Mouse (Mus musculus): ENCODE data around the gene Dna2.
"Not testable (repeated sequence)": the region's sequence is repeated elsewhere in the genome, so short reads cannot be mapped to it uniquely, and the experiment has no call there.

Dna2 gene

DNA sequence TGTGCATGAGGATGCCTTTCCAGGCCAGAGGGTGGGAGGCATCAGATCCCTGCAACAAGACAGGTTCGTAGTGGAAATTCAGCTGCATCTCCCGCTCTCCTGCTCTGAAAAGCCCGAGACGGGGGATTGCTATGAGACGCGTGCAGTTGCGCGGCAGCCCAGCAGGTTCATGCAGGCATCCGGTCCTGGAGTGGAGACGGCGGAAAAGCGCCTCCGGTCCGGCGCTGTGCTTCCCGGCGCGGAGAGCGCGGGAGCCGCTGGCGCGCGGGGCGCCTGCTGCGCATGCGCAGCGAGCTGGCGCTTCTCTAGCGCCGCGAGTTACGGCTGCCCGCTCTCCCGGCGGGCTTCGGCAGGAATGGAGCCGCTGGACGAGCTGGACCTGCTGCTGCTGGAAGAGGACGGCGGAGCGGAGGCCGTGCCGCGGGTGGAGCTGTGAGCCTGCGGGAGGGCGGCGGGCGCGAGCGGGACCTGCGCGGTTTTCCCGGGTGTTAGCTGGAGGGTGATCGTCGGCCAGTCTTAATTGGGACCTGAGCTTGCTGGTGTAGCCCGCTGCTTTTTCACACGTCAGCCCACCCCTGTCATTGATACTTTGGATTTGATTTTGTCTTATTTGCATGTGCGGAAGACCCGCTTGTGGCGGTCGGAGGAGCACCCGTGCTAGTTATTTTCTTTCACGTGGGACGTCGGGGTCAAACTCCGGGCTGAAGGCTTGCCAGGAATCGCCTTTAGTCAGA lies at the start of gene Dna2:
Gene Dna2, plus strand, starts transcription at position 289 of the 734 bp plus-strand sequence.
- DNase-seq = peak; percentile 78

DNA sequence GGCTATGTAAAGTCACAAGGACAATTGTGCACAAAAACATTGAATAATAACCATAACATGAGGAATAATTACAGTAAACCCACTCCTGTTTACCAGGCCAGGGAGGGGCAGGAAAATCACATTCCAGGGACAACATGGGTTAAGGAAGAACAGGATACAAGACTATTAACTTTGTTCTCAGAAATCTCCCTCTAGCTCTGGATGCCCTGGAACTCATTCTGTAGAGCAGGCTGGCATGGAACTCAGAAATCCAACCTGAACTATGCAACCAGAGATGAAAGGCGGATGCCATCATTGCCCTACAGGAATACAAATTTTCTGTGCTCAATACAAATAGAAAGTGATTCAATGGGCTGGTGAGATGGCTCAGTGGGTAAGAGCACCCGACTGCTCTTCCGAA lies 49.4 kb upstream of the Dna2 start:
- no peak for DNase-seq

- no peak for DNase-seq
Observed at GRCm38 (mm10) chr10:62898061-62898460, 48.8 kb upstream of the Dna2 start.

- no peak for DNase-seq
Observed at GRCm38 (mm10) chr10:62900144-62900543, 46.7 kb upstream of the Dna2 start.

- no peak for DNase-seq
Observed at GRCm38 (mm10) chr10:62901826-62902225, 45.0 kb upstream of the Dna2 start.

DNA sequence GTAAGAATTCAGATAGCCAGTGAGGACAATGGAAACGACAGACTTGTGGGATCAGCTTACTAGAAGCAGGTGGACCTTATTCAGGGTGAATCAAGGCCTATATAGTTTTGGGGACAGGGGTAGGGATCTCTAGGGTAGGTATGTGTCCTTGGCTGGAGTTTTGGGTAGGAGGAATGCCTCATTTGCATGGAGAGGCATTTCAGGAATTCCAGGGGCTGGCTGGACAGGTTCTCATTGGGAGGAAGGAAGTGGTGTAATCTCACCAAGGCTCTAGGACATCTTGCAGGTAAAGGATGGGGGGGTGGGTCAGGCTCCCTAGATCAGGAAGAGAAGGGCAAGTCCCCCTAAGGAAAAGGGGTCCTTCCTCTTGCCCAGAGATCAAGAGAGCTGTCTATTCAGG lies 44.0 kb upstream of the Dna2 start:
- DNase-seq = no peak

DNA sequence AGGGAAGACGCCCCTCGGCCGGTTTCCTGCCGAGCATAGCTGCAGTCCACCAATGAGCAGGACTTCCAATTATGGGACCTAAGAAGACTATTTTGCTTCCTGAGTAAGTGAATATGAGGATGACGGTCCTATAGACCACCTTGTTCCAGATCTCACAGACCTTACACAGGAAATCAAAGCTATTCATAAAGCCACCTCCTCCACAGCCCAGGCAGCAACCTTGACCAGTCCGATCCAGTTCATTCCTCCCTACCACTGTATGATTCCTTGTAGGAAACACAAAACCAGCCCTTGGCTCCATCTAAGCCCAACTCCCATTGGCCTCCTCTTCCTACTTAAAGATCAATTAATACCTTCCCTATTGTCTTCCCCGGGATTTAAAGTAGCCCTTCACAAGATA lies 40.5 kb upstream of the Dna2 start:
- no peak for DNase-seq

DNA sequence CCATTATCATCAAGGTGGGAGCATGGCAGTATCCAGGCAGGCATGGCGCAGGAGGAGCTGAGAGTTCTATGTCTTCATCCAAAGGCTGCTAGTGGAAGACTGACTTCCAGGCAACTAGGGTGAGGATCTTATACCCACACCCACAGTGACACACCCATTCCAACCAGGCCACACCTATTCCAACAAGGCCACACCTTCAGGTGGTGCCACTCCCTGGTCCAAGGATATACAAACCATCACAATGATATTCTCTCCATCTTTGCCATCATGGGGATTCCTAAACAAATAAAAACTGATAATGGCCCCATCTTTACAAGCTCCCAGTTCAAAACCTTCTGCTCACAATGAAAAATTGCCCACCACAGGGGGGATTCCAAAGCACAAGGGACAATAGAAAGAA lies 37.9 kb upstream of the Dna2 start, which contains the start of gene Tet1:
Gene Tet1, minus strand, starts transcription at position 101 of the 400 bp plus-strand sequence.
- DNase-seq = not testable (repeated sequence)

DNA sequence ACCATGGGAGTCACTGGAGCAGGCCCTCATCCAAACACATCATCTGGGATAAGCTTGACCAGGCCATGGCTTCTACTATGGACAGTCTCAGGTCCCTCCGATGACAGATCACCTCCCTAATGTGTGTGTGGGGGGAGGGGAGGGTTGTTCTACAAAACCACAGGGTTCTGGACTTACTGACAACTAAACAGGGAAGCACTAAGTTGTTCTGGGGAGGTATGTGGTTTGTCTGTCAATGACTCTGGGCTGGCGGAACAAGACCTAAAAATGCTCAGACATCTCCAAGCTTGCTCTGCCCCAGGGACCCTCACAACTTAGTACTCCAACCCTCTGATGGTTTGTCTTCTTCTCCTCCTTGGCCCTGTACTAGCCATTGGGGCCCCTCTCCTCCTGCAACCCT lies 35.7 kb upstream of the Dna2 start:
- no peak for DNase-seq

DNA sequence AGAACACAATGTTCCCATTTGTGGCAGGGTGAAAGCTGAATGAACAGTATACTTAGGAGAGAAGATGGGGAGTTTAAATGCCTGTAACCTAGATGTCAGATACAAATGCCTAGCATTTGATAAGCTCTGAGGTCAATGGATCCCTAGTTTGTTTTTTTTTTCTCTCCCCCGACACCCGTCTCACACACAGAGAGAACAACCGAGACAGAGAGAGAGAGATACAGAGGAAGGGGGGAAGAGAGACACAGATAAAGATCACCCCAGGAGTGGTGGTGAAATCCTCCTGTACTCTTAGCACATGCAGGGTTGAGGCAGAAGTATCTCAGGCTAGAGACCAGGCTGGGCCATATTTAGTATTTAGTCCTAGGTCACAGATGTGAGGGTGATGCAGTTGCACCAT lies 27.8 kb upstream of the Dna2 start:
- no peak for DNase-seq

DNA sequence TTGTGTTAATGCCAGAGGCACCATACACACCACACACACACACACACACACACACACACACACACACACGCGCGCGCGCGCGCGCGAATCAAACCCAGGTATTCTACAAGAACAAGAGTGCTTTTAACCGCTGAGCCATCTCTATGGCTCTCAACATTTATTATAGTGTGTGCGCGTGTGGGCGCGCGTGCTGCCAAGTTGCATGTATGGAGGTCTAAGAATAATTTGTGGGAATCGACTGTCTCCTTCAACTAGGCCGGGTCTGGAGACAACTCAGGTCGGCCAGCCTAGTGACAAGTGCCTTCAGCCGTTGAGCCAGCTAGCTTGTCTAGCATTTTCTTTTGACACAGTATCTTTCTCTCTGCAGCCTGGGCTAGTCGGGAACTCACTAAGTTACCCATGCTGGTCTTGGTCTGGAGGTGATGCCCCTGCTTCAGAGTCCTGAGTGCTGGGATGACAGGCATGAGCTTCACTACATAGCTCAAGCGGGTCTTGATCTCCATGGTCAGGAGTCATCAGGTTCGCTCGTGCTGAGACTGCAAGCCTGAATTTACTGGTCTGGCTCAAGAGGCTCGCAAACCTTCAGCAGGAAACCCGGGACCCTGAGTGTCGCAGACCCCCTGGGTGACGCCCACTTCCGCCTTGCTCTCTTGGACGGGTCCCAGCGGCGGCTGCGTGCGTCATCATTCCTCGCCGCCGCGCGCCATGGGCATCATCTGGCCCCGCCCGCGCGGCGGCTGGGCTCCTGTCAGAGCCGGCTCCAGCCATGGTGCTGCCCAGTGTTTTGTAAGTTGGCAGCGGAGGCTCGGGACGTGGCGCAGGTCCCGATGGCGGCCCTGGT lies 26.7 kb upstream of the Dna2 start, which contains the start of gene Slc25a16:
Gene Slc25a16, plus strand, starts transcription at position 709 of the 841 bp plus-strand sequence.
- peak; percentile 93 for DNase-seq

DNA sequence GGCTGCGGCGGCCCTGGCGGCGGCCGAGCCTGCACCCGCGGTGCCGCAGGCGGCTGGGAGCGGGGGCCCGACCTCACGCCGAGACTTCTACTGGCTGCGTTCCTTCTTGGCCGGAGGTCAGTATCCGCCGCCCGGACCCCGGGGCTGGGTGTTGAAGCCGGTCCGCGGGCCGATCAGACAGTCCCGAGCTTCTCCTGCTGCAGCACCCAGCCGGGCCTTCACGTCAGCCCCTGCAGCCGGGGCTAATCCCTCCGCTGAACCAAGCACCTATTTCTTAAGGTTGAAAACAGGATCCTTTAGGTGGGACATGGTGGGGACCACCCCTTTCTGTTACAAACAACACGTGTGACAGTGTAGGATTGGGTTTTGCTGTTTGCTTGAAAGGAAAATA lies 26.1 kb upstream of the Dna2 start:
- no peak for DNase-seq

GRCm38 (mm10) chr10:62924096-62924635 lies 22.7 kb upstream of the Dna2 start:
- no peak for DNase-seq

- no peak for DNase-seq
Observed at GRCm38 (mm10) chr10:62932381-62932780, 14.4 kb upstream of the Dna2 start.

GRCm38 (mm10) chr10:62944975-62945580 lies 1.7 kb upstream of the Dna2 start:
- DNase-seq = no peak

GRCm38 (mm10) chr10:62948551-62948950 lies 1.7 kb downstream of the Dna2 start:
- no peak for DNase-seq

GRCm38 (mm10) chr10:62963956-62964355 lies 17.1 kb downstream of the Dna2 start:
- DNase-seq = no peak

- no peak for DNase-seq
Observed at GRCm38 (mm10) chr10:62965796-62966195, 19.0 kb downstream of the Dna2 start.

DNA sequence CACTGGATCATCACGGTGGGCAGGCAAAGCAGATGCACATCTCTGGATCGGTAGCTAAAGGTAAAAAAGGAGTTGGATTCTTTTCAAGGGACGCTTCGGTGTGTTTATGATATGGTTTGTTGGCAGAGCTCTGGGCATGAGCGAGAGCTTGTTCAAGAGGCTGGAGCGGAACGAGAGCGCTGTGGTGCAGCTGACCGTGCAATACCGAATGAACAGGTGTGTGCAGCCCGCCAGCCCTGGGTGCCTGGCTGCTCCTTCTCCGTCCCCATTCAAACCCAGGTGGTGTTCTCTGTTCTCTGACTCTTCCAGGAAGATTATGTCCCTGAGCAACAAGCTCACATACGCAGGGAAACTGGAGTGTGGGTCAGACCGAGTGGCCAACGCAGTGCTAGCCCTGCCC lies 19.5 kb downstream of the Dna2 start:
- DNase-seq = no peak

DNA sequence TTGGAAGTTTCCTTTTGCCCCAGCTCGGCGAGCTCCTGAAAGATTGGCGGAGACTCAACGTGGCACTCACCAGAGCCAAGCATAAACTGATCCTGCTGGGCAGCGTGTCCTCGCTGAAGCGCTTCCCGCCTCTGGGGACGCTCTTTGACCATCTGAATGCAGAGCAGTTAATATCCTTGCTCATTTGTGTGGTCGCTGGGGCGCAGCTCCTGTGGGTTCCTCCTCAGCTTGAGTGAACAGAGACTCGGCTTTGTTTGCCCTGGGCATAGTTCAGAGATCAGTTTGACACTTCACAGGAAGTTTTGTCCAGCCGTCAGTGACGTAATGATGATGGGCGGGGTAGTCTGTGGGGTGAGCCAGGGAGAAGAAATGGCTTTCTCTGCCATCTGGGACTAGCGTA lies 25.0 kb downstream of the Dna2 start:
- DNase-seq = no peak

DNA sequence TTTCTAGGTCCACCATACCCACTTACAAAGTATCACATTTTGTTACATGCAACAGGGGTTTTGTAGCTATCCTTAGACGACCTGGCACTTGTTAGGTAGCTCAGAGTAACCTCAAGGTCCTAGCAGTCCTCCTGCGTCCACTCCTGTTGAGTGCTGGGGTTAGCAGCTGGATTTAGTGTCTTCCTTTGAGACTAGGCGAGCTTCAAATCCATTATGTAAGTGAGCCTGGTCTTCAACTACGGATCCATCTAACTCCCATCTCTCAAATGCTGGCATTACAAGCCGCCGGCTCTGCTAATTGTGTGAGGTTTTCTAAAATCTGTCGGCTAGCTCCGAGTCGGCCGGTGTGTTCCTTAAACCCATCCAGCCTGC lies 32.8 kb downstream of the Dna2 start:
- no peak for DNase-seq

DNA sequence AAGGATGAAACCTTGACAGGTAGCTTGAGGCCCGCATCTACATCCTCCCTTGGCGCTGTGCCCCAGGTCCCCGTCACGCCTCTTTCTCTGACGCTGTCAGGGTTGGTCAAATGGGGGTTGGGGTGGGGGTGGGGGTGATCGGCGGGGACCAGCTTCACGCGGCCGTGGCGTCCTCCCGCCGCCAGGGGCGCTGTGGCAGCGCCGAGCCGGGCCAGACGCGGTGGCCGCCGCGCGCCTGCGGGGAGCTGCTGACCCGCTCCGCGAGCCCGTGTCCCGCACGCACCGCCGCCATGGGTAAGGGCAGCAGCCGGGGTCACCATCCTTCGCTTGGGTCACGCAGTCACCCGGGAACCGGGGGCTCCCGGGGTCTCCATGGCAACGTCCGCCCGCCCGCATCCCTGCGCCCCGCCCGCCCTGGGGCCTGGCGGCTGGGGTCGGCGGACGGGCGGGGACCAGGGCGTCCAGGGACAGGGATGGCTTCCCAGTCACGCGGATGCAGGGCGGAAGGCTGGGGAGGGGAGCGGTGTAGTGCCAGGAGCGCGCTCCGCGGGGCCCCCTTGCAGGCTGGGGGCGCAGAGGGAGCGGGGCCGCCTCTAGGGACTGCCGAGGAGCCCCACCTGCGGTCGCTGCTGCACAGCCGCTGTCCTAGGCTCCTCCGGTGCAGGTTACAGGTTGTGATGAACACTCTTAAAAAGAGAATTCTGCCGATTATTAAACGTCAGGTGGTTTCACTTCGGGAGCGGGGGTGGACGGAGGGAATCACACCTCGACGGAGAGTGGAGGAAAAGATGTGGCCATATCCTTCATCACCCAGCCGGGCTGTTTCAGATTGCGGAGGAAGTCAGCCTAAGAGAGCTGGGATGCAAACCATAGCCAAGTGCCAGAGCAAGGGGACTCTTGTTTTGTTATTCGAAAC lies 33.5 kb downstream of the Dna2 start, which contains the start of gene Rufy2:
Gene Rufy2, plus strand, starts transcription at position 185 of the 916 bp plus-strand sequence.
- DNase-seq = peak; percentile 88
